Mouse (Mus musculus) intestine, embryonic 14.5 days (tissue): ENCODE results near the gene Nemf. TPM values are rescaled to one million over a fixed set of nuclear protein-coding genes. Genes with fewer than 3 reads are reported as not detected.

Experiments
- ATAC-seq: fragments of 200-750 bp; cut with Nextera tagmentation; replicated peaks from 2 replicates; pipeline ENCODE4 v1.8.0; 2017; ENCODE audit warnings: low read depth, moderate number of reproducible peaks, moderate TSS enrichment, moderate library complexity; ENCODE audit not compliant: low FRiP score, low TSS enrichment
- DNase-seq: peaks from one replicate; pipeline ENCODE4 v3.0.0-alpha.2; 2018; ENCODE audit warnings: low spot score
- H3K27ac ChIP-seq: fragments of 300-500 bp; sonication (generic); 2 replicates; pipeline ENCODE4 v1.5.1; 2014; ENCODE audit warnings: low read depth, mild to moderate bottlenecking, control low read depth
- H3K27me3 ChIP-seq: fragments of 300-500 bp; sonication (generic); replicated peaks from 2 replicates; pipeline ENCODE4 v1.6.1; 2014; ENCODE audit warnings: low read length, control low read depth; ENCODE audit not compliant: control insufficient read depth, insufficient read depth
- H3K36me3 ChIP-seq: fragments of 300-500 bp; sonication (generic); 2 replicates; pipeline ENCODE4 v1.6.1; 2014; ENCODE audit warnings: low read length, control low read depth; ENCODE audit not compliant: control insufficient read depth, insufficient read depth
- H3K4me1 ChIP-seq: fragments of 300-500 bp; sonication (generic); replicated peaks from 2 replicates; pipeline ENCODE4 v1.6.1; 2014; ENCODE audit warnings: low read length, control low read depth, mixed read lengths; ENCODE audit not compliant: control insufficient read depth, insufficient read depth
- H3K4me2 ChIP-seq: fragments of 300-500 bp; sonication (generic); 2 replicates; pipeline ENCODE4 v1.6.1; 2014; ENCODE audit warnings: low read length
- H3K4me3 ChIP-seq: fragments of 300-500 bp; sonication (generic); 2 replicates; pipeline ENCODE4 v1.5.1; 2014; ENCODE audit warnings: low read depth, low read length, control low read depth, mixed read lengths
- H3K9ac ChIP-seq: fragments of 300-500 bp; sonication (generic); 2 replicates; pipeline ENCODE4 v1.6.1; 2014; ENCODE audit warnings: mild to moderate bottlenecking, low read length
- H3K9me3 ChIP-seq: fragments of 300-500 bp; sonication (generic); 2 replicates; pipeline ENCODE4 v1.6.1; 2016; ENCODE audit warnings: low read length, control low read depth; ENCODE audit not compliant: control insufficient read depth
- WGBS: fragments of 180-500 bp; shearing (Covaris S2); extraction: QIAGEN DNeasy Blood & Tissue Kit; methylation state at CpG from one replicate; pipeline ENCODE4 v1.1.7; 2014; 5-methylcytosine and 5-hydroxymethylcytosine counted together
- polyA plus RNA-seq: library from polyadenylated mRNA; unstranded; fragments of >200 nt; fragmentation: Nextera tagmentation; extraction: Ambion mirVana; gene quantifications from 2 replicates; pipeline ENCODE4 v1.2.1, GENCODE M21; 2014

Gene Nemf
- polyA plus RNA-seq, 1 experiment from 2014 or later, result 69.1 TPM

DNA sequence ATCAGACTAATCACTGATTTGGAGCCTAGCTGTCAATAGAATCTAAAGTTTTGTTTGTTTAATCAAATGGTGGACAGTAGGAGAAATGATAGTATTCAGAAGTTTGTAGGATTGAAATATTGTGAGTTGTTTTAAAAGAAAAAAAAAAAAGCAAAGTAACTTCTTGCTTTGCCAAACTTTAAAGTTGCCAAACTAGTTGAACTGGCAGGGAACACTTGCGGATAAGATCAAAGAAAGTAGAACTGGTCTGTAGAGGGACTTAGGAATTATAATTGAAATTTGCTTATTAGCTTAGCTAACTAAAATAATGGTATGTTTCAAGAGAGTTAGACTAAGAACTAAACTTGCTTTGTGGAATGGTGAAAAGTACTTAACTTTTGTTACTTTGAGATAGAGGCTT, 20.2 kb upstream of the Nemf start:
- Histone ChIP-seq H3K4me1 (peaks cover 22% of the 10 kb centered on the region), H3K27ac (no peak overlapping the region), H3K9me3 (no peaks in the 10 kb centered on the region), H3K4me2 (no peak overlapping the region), H3K27me3 (no peaks in the 10 kb centered on the region), H3K9ac (no peak overlapping the region), H3K4me3 (no peak overlapping the region), H3K36me3 (peaks cover 30% of the 10 kb centered on the region)
- ATAC-seq (no peak), DNase-seq (no peak)
- WGBS, result 84% methylated on average over 1 of the region's 1 CpGs

DNA sequence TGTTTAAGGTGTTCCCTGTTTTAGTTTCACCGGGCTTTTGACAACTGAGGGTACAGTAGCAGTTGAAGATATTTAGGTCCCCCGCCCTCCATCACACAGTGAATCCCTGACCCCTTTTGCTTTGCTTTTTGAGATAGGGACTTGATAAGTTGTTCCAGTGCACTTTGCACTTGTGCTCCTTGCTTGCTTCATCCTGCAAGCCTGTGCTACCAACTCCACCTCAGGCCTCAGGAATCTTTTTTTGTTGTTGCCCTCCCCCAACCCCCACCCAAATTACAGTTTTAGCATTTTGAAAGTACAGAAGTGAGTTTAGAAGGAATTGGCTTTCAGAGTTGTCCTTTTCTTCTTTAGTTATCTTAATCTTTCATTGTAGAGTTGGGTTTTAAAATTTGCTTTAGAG, 19.2 kb upstream of the Nemf start:
- 83% methylated on average over 2 of the region's 2 CpGs for WGBS
- no peak overlapping the region for H3K4me3 ChIP-seq
- no peak overlapping the region for H3K4me2 ChIP-seq

DNA sequence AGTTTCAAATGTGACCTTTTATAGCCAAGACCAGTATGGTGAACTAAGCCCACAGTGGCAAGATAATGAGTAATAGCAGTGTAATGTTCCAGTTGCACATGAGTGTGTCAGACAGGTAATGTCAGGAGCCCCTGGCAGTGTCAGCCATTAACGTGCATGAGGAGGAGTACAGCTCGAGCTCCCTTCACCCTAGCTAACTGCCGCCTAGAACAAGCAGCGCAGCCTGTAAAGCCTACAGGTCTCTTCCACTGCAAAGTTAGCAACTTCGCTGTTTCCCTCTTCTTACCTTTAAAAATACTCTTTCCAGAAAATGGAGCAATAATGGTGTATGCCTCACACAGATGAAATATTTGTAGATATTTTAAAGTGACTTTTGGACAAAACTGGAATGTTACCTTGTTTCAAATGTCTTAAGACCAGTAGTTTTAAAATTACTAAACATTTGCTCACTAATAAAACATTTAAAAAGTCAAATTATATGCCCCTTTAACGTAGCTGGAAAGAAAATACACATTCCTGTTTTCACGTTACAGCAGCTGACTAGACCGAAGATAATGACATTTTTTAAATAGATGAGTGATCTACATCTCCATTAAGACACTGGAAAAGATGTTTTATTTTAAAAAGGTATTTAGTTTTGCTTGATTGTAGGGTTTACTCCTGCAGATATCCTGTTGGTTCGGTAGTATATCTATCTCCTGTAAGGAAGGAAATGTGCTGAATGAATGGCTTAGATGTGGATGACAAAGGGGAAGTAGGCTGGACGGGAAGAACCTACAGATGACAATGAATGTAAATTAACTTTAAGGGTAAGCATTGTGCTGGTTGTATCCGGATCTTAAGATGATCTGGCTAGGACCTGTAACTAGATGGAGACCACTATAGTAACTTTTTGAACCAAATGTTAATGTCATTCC, 17.1 kb upstream of the Nemf start:
- no peak overlapping the region for H3K27ac ChIP-seq
- peaks cover 26% of the 10 kb centered on the region for H3K4me1 ChIP-seq
- H3K9me3 ChIP-seq, result no peaks in the 10 kb centered on the region
- peak overlapping the region; percentile 96 for H3K9ac ChIP-seq
- H3K4me3 ChIP-seq, result peak overlapping the region; percentile 99
- peak overlapping the region; percentile 94 for H3K4me2 ChIP-seq
- H3K36me3 ChIP-seq, result peaks cover 30% of the 10 kb centered on the region
- H3K27me3 ChIP-seq, result no peaks in the 10 kb centered on the region
- 36% methylated on average over 11 of the region's 11 CpGs for WGBS
- peak; percentile 57 for DNase-seq
- no peak for ATAC-seq

More for the DNA sequence above, 19.2 kb upstream of the Nemf start:
- DNase-seq (no peak), ATAC-seq (no peak)
- H3K27ac ChIP-seq, result no peak overlapping the region
- no peaks in the 10 kb centered on the region for H3K9me3 ChIP-seq
- H3K4me1 ChIP-seq, result peaks cover 22% of the 10 kb centered on the region
- H3K9ac ChIP-seq, result no peak overlapping the region
- H3K36me3 ChIP-seq, result peaks cover 30% of the 10 kb centered on the region
- no peaks in the 10 kb centered on the region for H3K27me3 ChIP-seq

DNA sequence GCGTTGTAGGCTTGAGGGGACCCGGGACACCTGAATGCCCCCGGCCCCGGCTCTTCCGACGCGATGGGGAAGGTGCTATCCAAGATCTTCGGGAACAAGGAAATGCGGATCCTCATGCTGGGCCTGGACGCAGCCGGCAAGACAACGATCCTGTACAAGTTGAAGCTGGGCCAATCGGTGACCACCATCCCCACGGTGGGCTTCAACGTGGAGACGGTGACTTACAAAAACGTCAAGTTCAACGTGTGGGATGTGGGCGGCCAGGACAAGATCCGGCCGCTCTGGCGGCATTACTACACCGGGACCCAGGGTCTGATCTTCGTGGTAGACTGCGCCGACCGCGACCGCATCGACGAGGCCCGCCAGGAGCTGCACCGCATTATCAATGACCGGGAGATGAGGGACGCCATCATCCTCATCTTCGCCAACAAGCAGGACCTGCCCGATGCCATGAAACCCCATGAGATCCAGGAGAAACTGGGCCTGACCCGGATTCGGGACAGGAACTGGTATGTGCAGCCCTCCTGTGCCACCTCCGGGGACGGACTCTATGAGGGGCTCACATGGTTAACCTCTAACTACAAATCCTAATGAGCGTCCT, 15.9 kb upstream of the Nemf start:
- DNase-seq, result peak; percentile 72
- peaks cover 22% of the 10 kb centered on the region for H3K36me3 ChIP-seq
- H3K4me2 ChIP-seq, result peak overlapping the region; percentile 94
- ATAC-seq, result no peak; the same call in 1 of the 2 replicates
- no peaks in the 10 kb centered on the region for H3K27me3 ChIP-seq
- under 1% methylated on average over 42 of the region's 42 CpGs for WGBS
- no peaks in the 10 kb centered on the region for H3K9me3 ChIP-seq
- H3K4me1 ChIP-seq, result peaks cover 26% of the 10 kb centered on the region
- H3K4me3 ChIP-seq, result peak overlapping the region; percentile 99
- peak overlapping the region; percentile 83 for H3K27ac ChIP-seq
- peak overlapping the region; percentile 96 for H3K9ac ChIP-seq

DNA sequence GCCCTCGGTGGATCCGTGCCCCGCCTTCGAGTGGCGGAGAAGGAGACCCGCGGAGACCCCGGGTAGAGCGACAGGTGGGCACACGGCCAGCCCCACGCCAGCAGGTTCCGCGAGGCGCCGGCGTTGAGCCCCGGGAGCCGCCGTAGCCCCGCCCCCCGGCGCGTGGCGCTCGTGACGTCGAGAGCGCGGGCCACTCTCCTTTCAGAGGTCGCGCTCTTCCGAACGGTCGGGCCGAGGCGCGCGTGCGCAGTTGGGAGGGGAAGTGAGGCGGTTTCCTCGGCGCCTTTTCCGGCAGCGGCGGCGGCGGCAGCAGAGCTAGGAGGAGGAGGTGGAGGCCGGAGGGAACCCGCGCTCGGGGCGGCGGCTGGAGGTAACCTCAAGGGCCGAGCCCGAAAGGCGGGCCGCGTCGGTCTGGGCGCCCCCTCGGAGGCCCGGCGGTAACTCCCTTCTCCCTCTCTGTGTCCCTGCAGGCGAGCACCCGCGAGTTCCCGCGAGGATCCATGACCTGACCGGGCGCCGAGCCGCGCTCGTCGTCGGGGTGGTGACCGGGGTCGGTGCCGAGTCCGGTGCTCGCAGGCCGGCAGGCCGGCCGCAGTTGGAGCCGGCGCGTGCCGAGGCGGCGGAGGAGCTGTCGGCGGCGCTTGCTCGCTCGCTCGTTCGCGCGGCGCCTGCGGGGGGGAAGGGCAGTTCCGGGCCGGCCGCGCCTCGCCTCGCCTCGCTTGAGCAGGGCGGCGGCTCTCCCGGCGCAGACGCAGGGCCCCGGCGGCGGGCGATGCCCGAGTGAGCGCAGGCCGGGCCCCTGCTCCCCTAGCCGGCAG, 15.1 kb upstream of the Nemf start, which contains the start of the genes Arf6 and Gm9887:
TSS of gene Arf6 (plus strand) at position 297 of the 818 bp plus-strand sequence.
TSS of gene Gm9887 (minus strand) at position 605 of the 818 bp plus-strand sequence.
- Histone ChIP-seq H3K4me3 (peak within 1 kb of the TSS; percentile 99), H3K9ac (peak within 1 kb of the TSS; percentile 96), H3K9me3 (no peaks in the 10 kb centered on the region), H3K36me3 (peaks cover 21% of the 10 kb centered on the region), H3K4me2 (peak within 1 kb of the TSS; percentile 94), H3K27me3 (no peaks in the 10 kb centered on the region), H3K4me1 (peaks cover 26% of the 10 kb centered on the region), H3K27ac (peak within 1 kb of the TSS; percentile 83)
- peak; percentile 95 for ATAC-seq
- peak; percentile 96 for DNase-seq
- WGBS, result under 1% methylated on average over 90 of the region's 121 CpGs

DNA sequence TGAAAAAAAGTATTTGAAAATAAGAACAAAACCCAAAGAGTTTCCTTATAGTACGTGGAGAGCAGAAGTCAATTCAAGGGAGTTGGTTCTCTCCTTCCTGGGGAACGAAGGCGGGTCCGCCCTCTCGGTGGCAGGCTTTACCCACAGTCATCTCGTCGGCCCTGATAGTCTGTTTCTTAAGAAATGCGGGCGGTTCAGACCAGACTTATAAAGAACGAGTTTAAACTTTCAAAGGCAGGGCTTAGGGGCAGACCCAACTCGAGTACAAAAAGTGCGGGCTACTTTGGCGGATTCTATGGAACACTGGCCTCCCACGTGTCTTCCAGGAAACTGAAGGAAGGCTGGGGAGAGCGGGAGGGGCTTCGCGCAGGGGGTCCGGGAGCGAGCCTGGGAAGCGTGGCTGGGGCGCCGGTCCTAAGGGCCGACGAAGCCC, 14.5 kb upstream of the Nemf start:
- H3K4me3 ChIP-seq, result peak overlapping the region; percentile 99
- H3K27ac ChIP-seq, result peak overlapping the region; percentile 83
- H3K9ac ChIP-seq, result peak overlapping the region; percentile 96
- no peaks in the 10 kb centered on the region for H3K9me3 ChIP-seq
- peaks cover 21% of the 10 kb centered on the region for H3K36me3 ChIP-seq
- peak overlapping the region; percentile 94 for H3K4me2 ChIP-seq
- peak; percentile 84 for ATAC-seq
- peaks cover 26% of the 10 kb centered on the region for H3K4me1 ChIP-seq
- under 1% methylated on average over 24 of the region's 24 CpGs for WGBS
- no peaks in the 10 kb centered on the region for H3K27me3 ChIP-seq
- DNase-seq, result no peak

DNA sequence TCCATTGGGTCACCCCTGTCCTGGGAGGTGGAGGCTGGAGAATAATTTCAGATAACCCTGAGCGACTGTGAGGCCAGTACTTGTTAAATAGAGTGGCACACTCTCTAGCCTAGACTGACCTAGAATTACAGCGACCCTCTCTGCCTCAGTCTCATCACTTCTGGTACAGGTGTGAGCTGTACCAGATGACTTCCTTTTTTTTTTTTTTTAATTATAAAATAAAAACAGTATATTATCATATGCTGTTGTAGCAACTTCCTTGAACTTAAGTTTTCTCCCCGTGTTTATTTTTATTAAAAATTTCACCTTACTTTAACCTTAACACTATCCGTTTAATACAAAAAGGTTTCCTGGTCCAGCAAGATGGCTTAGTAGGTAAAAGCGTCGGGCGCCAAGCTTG, 14.0 kb upstream of the Nemf start:
- peak overlapping the region; percentile 94 for H3K4me2 ChIP-seq
- peak overlapping the region; percentile 83 for H3K27ac ChIP-seq
- H3K9me3 ChIP-seq, result no peaks in the 10 kb centered on the region
- H3K27me3 ChIP-seq, result no peaks in the 10 kb centered on the region
- peak overlapping the region; percentile 96 for H3K9ac ChIP-seq
- peaks cover 21% of the 10 kb centered on the region for H3K36me3 ChIP-seq
- peak overlapping the region; percentile 99 for H3K4me3 ChIP-seq
- ATAC-seq, result no peak
- no peak for DNase-seq
- H3K4me1 ChIP-seq, result peaks cover 23% of the 10 kb centered on the region
- WGBS, result 12% methylated on average over 7 of the region's 7 CpGs

DNA sequence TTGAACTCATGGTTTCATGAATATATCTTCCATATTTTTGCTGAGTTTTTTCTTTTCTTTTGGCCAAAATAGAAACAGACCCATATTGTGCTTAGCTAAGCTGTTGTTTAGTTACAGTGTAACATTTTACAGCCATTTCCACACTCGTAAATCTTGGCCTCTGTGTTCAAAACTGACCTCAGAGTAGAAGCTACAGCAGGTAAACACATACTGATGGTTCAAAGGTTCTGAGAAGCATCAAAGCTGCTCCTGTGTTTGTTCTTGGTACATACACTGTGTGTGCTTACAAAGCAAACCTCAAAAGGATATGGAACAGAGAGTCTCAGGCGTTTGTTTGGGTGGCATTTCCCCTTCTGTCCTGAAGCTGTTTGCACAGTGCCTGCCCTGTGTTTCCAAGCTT, 10.6 kb upstream of the Nemf start:
- no peaks in the 10 kb centered on the region for H3K36me3 ChIP-seq
- H3K4me1 ChIP-seq, result peaks cover 14% of the 10 kb centered on the region; the same call in 1 of the 2 replicates
- no peak overlapping the region for H3K4me3 ChIP-seq
- no peaks in the 10 kb centered on the region for H3K9me3 ChIP-seq
- no peaks in the 10 kb centered on the region for H3K27me3 ChIP-seq
- H3K27ac ChIP-seq, result no peak overlapping the region
- H3K9ac ChIP-seq, result no peak overlapping the region
- H3K4me2 ChIP-seq, result no peak overlapping the region
- 44% methylated on average over 2 of the region's 2 CpGs for WGBS
- DNase-seq, result no peak
- no peak for ATAC-seq
